Mouse (Mus musculus): ENCODE data around the gene Trak1.

DNA sequence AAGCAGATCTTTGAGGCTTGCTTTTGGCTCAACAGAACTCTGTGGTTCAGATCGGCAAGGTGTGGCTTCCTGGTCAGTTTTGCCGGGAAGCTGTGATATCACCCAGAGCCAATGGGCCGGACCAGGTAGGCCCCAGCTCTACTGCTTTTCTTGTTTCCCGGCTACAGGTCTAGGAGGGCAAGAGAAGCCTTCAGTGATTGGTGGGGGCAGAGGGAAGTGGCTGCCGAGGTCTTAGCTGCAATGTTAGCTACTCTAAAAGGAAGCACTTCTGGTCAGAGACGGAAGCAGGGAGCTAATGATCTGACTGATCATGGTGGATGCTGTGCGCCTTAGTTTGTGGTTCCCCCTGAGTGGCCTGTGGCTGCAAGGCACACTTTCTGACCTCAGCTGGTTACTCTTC, 122.3 kb downstream of the Trak1 start:
- TF ChIP-seq CTCF (IDR thresholded peaks at IDR 0.05; ENCODE audit: low read depth, low read length) (no peak), POLR2A (IDR thresholded peaks at IDR 0.05; ENCODE audit: insufficient read depth, low read length) (no peak), EP300 (IDR thresholded peaks at IDR 0.05; ENCODE audit: insufficient read depth, low read depth, low read length) (no peak)

Measured in ES-Bruce4 (cell line).